In genomic region chr1:31096466-31096793, GRCm38 (mm10) we compare ENCODE assay signal across 19 mouse cellular contexts.
DNase-seq lines count a peak whose midpoint lies in the region; ATAC-seq lines count a peak whose summit lies in the region.
"Had no signal": no experiment of that assay in that cellular context is flagged by ENCODE, and none has a peak within 500 bp of the region (broad histone marks: within the 10 kb centered on the region; RNA-seq: fewer than 3 reads in every experiment).

No protein-coding gene starts in this region.

- 59% methylated on average over 2 of the region's 2 CpGs for WGBS in liver, embryonic 11.5 days
- 40% methylated on average over 2 of the region's 2 CpGs for WGBS in embryonic facial prominence, embryonic 13.5 days
- 43% methylated on average over 2 of the region's 2 CpGs for WGBS in liver, embryonic 13.5 days (ENCODE audit: insufficient replicate concordance)
- 36% methylated on average over 2 of the region's 2 CpGs for WGBS in stomach, embryonic 16.5 days
- 70% methylated on average over 2 of the region's 2 CpGs for WGBS in kidney, embryonic 16.5 days
- 65% methylated on average over 2 of the region's 2 CpGs for WGBS in midbrain, embryonic 15.5 days

- no peak for ATAC-seq in liver, embryonic 11.5 days (replicated peaks; ENCODE audit: low FRiP score)
- ATAC-seq in embryonic facial prominence, embryonic 13.5 days (ENCODE audit: insufficient number of reproducible peaks, insufficient read depth, low FRiP score, low TSS enrichment, low read depth), result 0 out of 2 replicates have a peak, but pooled peaks have one; percentile 20
- ATAC-seq in liver, embryonic 13.5 days (ENCODE audit: low read depth), result peak; percentile 55
- ATAC-seq in stomach, embryonic 16.5 days (ENCODE audit: insufficient read depth, low FRiP score), result peak; percentile 31; the same call in 1 of the 2 replicates
- no peak for ATAC-seq in kidney, embryonic 16.5 days (ENCODE audit: low FRiP score, low TSS enrichment)
- ATAC-seq in midbrain, embryonic 15.5 days (replicated peaks), result no peak
- ATAC-seq: forebrain, embryonic 15.5 days had no signal

- H3K9ac ChIP-seq in liver, embryonic 11.5 days (ENCODE audit: low read depth, low read length), result no peak overlapping the region
- H3K9ac ChIP-seq in embryonic facial prominence, embryonic 13.5 days, result no peak overlapping the region
- no peak overlapping the region for H3K9ac ChIP-seq in liver, embryonic 13.5 days
- H3K9ac ChIP-seq in stomach, embryonic 16.5 days (ENCODE audit: low read length), result no peak overlapping the region
- H3K9ac ChIP-seq in kidney, embryonic 16.5 days (replicated peaks; ENCODE audit: low read length), result no peak overlapping the region
- H3K9ac ChIP-seq in midbrain, embryonic 15.5 days, result no peak overlapping the region
- H3K9ac ChIP-seq: forebrain, embryonic 15.5 days had no signal

- H3K4me1 ChIP-seq in liver, embryonic 11.5 days (replicated peaks; ENCODE audit: control insufficient read depth, insufficient read depth, low read length), result no peaks in the 10 kb centered on the region
- H3K4me1 ChIP-seq in embryonic facial prominence, embryonic 13.5 days, result peaks cover 11% of the 10 kb centered on the region
- no peaks in the 10 kb centered on the region for H3K4me1 ChIP-seq in liver, embryonic 13.5 days (replicated peaks)
- H3K4me1 ChIP-seq in stomach, embryonic 16.5 days (ENCODE audit: control insufficient read depth, insufficient read depth, low read length), result peaks cover 14% of the 10 kb centered on the region
- H3K4me1 ChIP-seq in kidney, embryonic 16.5 days (ENCODE audit: insufficient read depth, low read length), result peaks cover 2% of the 10 kb centered on the region; the same call in 1 of the 2 replicates
- no peaks in the 10 kb centered on the region for H3K4me1 ChIP-seq in midbrain, embryonic 15.5 days
- H3K4me1 ChIP-seq: forebrain, embryonic 15.5 days; midbrain, embryonic 10.5 days had no signal

- H3K9me3 ChIP-seq in liver, embryonic 11.5 days (ENCODE audit: control insufficient read depth, low read length), result no peaks in the 10 kb centered on the region
- H3K9me3 ChIP-seq in embryonic facial prominence, embryonic 13.5 days, result no peaks in the 10 kb centered on the region
- H3K9me3 ChIP-seq in liver, embryonic 13.5 days (replicated peaks), result no peaks in the 10 kb centered on the region
- no peaks in the 10 kb centered on the region for H3K9me3 ChIP-seq in stomach, embryonic 16.5 days (replicated peaks; ENCODE audit: control insufficient read depth, low read length)
- H3K9me3 ChIP-seq in kidney, embryonic 16.5 days (ENCODE audit: low read length), result no peaks in the 10 kb centered on the region
- no peaks in the 10 kb centered on the region for H3K9me3 ChIP-seq in midbrain, embryonic 15.5 days
- H3K9me3 ChIP-seq: forebrain, embryonic 15.5 days; midbrain, embryonic 10.5 days had no signal

- H3K4me3 ChIP-seq in liver, embryonic 11.5 days (ENCODE audit: low read depth, low read length), result no peak overlapping the region
- H3K4me3 ChIP-seq in embryonic facial prominence, embryonic 13.5 days, result no peak overlapping the region
- no peak overlapping the region for H3K4me3 ChIP-seq in liver, embryonic 13.5 days (replicated peaks)
- H3K4me3 ChIP-seq in stomach, embryonic 16.5 days (replicated peaks; ENCODE audit: low read length), result no peak overlapping the region
- H3K4me3 ChIP-seq in kidney, embryonic 16.5 days (ENCODE audit: low read length), result no peak overlapping the region
- no peak overlapping the region for H3K4me3 ChIP-seq in midbrain, embryonic 15.5 days
- H3K4me3 ChIP-seq: forebrain, embryonic 15.5 days; left cerebral cortex, adult 2 months; midbrain, embryonic 10.5 days had no signal

- intact Hi-C loops in left cerebral cortex, postnatal 14 days (cut with DNase I), result no loop called here

- H3K4me2 ChIP-seq in liver, embryonic 11.5 days, result no peak overlapping the region
- H3K4me2 ChIP-seq in embryonic facial prominence, embryonic 13.5 days, result no peak overlapping the region
- H3K4me2 ChIP-seq in liver, embryonic 13.5 days, result no peak overlapping the region
- H3K4me2 ChIP-seq in stomach, embryonic 16.5 days (ENCODE audit: low read depth, low read length), result no peak overlapping the region
- H3K4me2 ChIP-seq in kidney, embryonic 16.5 days (replicated peaks; ENCODE audit: low read depth, low read length), result no peak overlapping the region
- no peak overlapping the region for H3K4me2 ChIP-seq in midbrain, embryonic 15.5 days
- H3K4me2 ChIP-seq: forebrain, embryonic 15.5 days had no signal

- H3K36me3 ChIP-seq in liver, embryonic 11.5 days (ENCODE audit: control insufficient read depth, insufficient read depth, low read length), result no peaks in the 10 kb centered on the region
- H3K36me3 ChIP-seq in embryonic facial prominence, embryonic 13.5 days, result no peaks in the 10 kb centered on the region
- H3K36me3 ChIP-seq in liver, embryonic 13.5 days, result no peaks in the 10 kb centered on the region
- H3K36me3 ChIP-seq in stomach, embryonic 16.5 days (ENCODE audit: control insufficient read depth, insufficient read depth, low read length), result no peaks in the 10 kb centered on the region
- H3K36me3 ChIP-seq in kidney, embryonic 16.5 days (ENCODE audit: insufficient read depth, low read length), result no peaks in the 10 kb centered on the region
- no peaks in the 10 kb centered on the region for H3K36me3 ChIP-seq in midbrain, embryonic 15.5 days (replicated peaks)
- H3K36me3 ChIP-seq: forebrain, embryonic 15.5 days; midbrain, embryonic 10.5 days had no signal

- DNase-seq in liver, result peak; percentile 4
- no peak for DNase-seq in liver, embryonic 11.5 days (ENCODE audit: low spot score)
- no peak for DNase-seq in liver, embryonic 13.5 days
- no peak for DNase-seq in left cerebral cortex, postnatal 14 days (ENCODE audit: low spot score in 2 of 2)
- DNase-seq: cerebellum, adult 11-12 months; gastrocnemius, postnatal 36 days; kidney, adult 8-10 months; kidney, postnatal 25 days; retina, postnatal 1 day; right cerebral cortex, postnatal 4 days; thymus, postnatal 4 days had no signal

- no peaks in the 10 kb centered on the region for H3K27me3 ChIP-seq in liver, embryonic 11.5 days (replicated peaks; ENCODE audit: control insufficient read depth, insufficient read depth, low read length)
- H3K27me3 ChIP-seq in embryonic facial prominence, embryonic 13.5 days, result no peaks in the 10 kb centered on the region
- no peaks in the 10 kb centered on the region for H3K27me3 ChIP-seq in liver, embryonic 13.5 days
- no peaks in the 10 kb centered on the region for H3K27me3 ChIP-seq in stomach, embryonic 16.5 days (ENCODE audit: control insufficient read depth, insufficient read depth, low read length)
- H3K27me3 ChIP-seq in kidney, embryonic 16.5 days (ENCODE audit: insufficient read depth, low read length), result no peaks in the 10 kb centered on the region
- no peaks in the 10 kb centered on the region for H3K27me3 ChIP-seq in midbrain, embryonic 15.5 days (replicated peaks)
- H3K27me3 ChIP-seq: forebrain, embryonic 15.5 days had no signal

- H3K27ac ChIP-seq in liver, embryonic 11.5 days (ENCODE audit: low read depth, low read length), result no peak overlapping the region
- H3K27ac ChIP-seq in embryonic facial prominence, embryonic 13.5 days, result no peak overlapping the region
- peak overlapping the region; percentile 18; the same call in 1 of the 2 replicates for H3K27ac ChIP-seq in liver, embryonic 13.5 days
- H3K27ac ChIP-seq in stomach, embryonic 16.5 days (ENCODE audit: low read length), result peak overlapping the region; percentile 74
- H3K27ac ChIP-seq in kidney, embryonic 16.5 days (ENCODE audit: low read length), result no peak overlapping the region
- no peak overlapping the region for H3K27ac ChIP-seq in midbrain, embryonic 15.5 days
- H3K27ac ChIP-seq: forebrain, embryonic 15.5 days; left cerebral cortex, adult 2 months; macrophage; midbrain, embryonic 10.5 days had no signal

Comparison
In these comparisons a context has a peak if more than half of its experiments do, and no peak if none do; other contexts are left out.
1. ATAC-seq: peak in embryonic facial prominence, embryonic 13.5 days (single experiment), liver, embryonic 13.5 days (single experiment) and stomach, embryonic 16.5 days (single experiment); none in liver, embryonic 11.5 days (single experiment), kidney, embryonic 16.5 days (single experiment) and midbrain, embryonic 15.5 days (single experiment).
2. H3K27ac ChIP-seq: peak in liver, embryonic 13.5 days (single experiment) and stomach, embryonic 16.5 days (single experiment); none in liver, embryonic 11.5 days (single experiment), embryonic facial prominence, embryonic 13.5 days (single experiment), kidney, embryonic 16.5 days (single experiment) and midbrain, embryonic 15.5 days (single experiment).